Mouse (Mus musculus): ENCODE data around the gene Krt7.

GRCm38 (mm10) chr15:101454774-101455173 lies 43.9 kb downstream of the Krt7 start:
- TF ChIP-seq CTCF (IDR thresholded peaks at IDR 0.05; ENCODE audit: low read depth): no peak
- no peak for TF ChIP-seq EP300 (IDR thresholded peaks at IDR 0.05; ENCODE audit: low read depth)
